In genomic region chr7:126758539-126758938, GRCm38 (mm10) we compare ENCODE assay signal across 9 mouse cellular contexts. TPM values are rescaled to one million over a fixed set of nuclear protein-coding genes. Genes with fewer than 3 reads are reported as not detected.
DNase-seq lines count a peak whose midpoint lies in the region; ATAC-seq lines count a peak whose summit lies in the region.
"Had no signal": no experiment of that assay in that cellular context is flagged by ENCODE, and none has a peak within 500 bp of the region (broad histone marks: within the 10 kb centered on the region; RNA-seq: fewer than 3 reads in every experiment).

No protein-coding gene starts in this region.

- WGBS in hindbrain, embryonic 11.5 days, result 62% methylated on average over 7 of the region's 7 CpGs
- 54% methylated on average over 7 of the region's 7 CpGs for WGBS in hindbrain, embryonic 14.5 days
- 67% methylated on average over 7 of the region's 7 CpGs for WGBS in midbrain, embryonic 14.5 days
- 67% methylated on average over 7 of the region's 7 CpGs for WGBS in midbrain, embryonic 11.5 days
- 59% methylated on average over 7 of the region's 7 CpGs for WGBS in hindbrain, embryonic 13.5 days

- H3K27me3 ChIP-seq in hindbrain, embryonic 11.5 days (ENCODE audit: control insufficient read depth, insufficient read depth, low read length), result no peaks in the 10 kb centered on the region
- no peaks in the 10 kb centered on the region for H3K27me3 ChIP-seq in hindbrain, embryonic 14.5 days (ENCODE audit: control insufficient read depth, insufficient read depth, low read length)
- H3K27me3 ChIP-seq in midbrain, embryonic 14.5 days (ENCODE audit: control insufficient read depth, insufficient read depth, low read length), result no peaks in the 10 kb centered on the region
- H3K27me3 ChIP-seq in midbrain, embryonic 11.5 days (ENCODE audit: control insufficient read depth, insufficient read depth, low read length), result no peaks in the 10 kb centered on the region
- H3K27me3 ChIP-seq in hindbrain, embryonic 13.5 days, result no peaks in the 10 kb centered on the region
- H3K27me3 ChIP-seq: heart, embryonic 12.5 days had no signal

- 0 out of 2 replicates have a peak overlapping the region, but pooled peaks have one; percentile 4 for H3K9ac ChIP-seq in hindbrain, embryonic 11.5 days (ENCODE audit: low read depth, low read length)
- H3K9ac ChIP-seq in hindbrain, embryonic 14.5 days, result no peak overlapping the region
- H3K9ac ChIP-seq in midbrain, embryonic 14.5 days (replicated peaks; ENCODE audit: low read length), result no peak overlapping the region
- H3K9ac ChIP-seq in midbrain, embryonic 11.5 days (ENCODE audit: low read length), result no peak overlapping the region
- H3K9ac ChIP-seq in hindbrain, embryonic 13.5 days, result no peak overlapping the region; the same call in 1 of the 2 replicates

- peak; percentile 8 for DNase-seq in CD4-positive, CD25-positive, alpha-beta regulatory T cell, adult 2 months (ENCODE audit: low read depth, low spot score)
- DNase-seq in hindbrain, embryonic 11.5 days (ENCODE audit: low spot score), result no peak
- DNase-seq in hindbrain, embryonic 14.5 days (ENCODE audit: low spot score), result no peak
- no peak for DNase-seq in midbrain, embryonic 14.5 days
- no peak for DNase-seq in midbrain, embryonic 11.5 days (ENCODE audit: low spot score, missing footprints)
- no peak for DNase-seq in right cerebral cortex, postnatal 10 days (ENCODE audit: low spot score in 2 of 2)

- no peaks in the 10 kb centered on the region for H3K9me3 ChIP-seq in hindbrain, embryonic 11.5 days (ENCODE audit: control insufficient read depth, low read length)
- H3K9me3 ChIP-seq in hindbrain, embryonic 14.5 days (ENCODE audit: control insufficient read depth, low read length), result no peaks in the 10 kb centered on the region
- H3K9me3 ChIP-seq in midbrain, embryonic 14.5 days (ENCODE audit: control insufficient read depth, low read length), result no peaks in the 10 kb centered on the region
- no peaks in the 10 kb centered on the region for H3K9me3 ChIP-seq in midbrain, embryonic 11.5 days (ENCODE audit: control insufficient read depth, low read length)
- no peaks in the 10 kb centered on the region for H3K9me3 ChIP-seq in hindbrain, embryonic 13.5 days
- H3K9me3 ChIP-seq: heart, embryonic 12.5 days had no signal

- peaks cover 10% of the 10 kb centered on the region for H3K4me1 ChIP-seq in hindbrain, embryonic 11.5 days (replicated peaks; ENCODE audit: control insufficient read depth, insufficient read depth, low read length)
- peaks cover 36% of the 10 kb centered on the region for H3K4me1 ChIP-seq in hindbrain, embryonic 14.5 days (replicated peaks; ENCODE audit: control insufficient read depth, insufficient read depth, low read length)
- H3K4me1 ChIP-seq in midbrain, embryonic 14.5 days (ENCODE audit: control insufficient read depth, insufficient read depth, low read length), result peaks cover 15% of the 10 kb centered on the region
- H3K4me1 ChIP-seq in midbrain, embryonic 11.5 days (ENCODE audit: control insufficient read depth, insufficient read depth, low read length), result peaks cover 12% of the 10 kb centered on the region
- peaks cover 44% of the 10 kb centered on the region for H3K4me1 ChIP-seq in hindbrain, embryonic 13.5 days (replicated peaks)

- H3K36me3 ChIP-seq in hindbrain, embryonic 11.5 days (ENCODE audit: control insufficient read depth, insufficient read depth, low read length), result no peaks in the 10 kb centered on the region
- H3K36me3 ChIP-seq in hindbrain, embryonic 14.5 days (replicated peaks; ENCODE audit: control insufficient read depth, insufficient read depth), result peaks cover 8% of the 10 kb centered on the region
- peaks cover 14% of the 10 kb centered on the region for H3K36me3 ChIP-seq in midbrain, embryonic 14.5 days (ENCODE audit: control insufficient read depth, insufficient read depth, low read length)
- H3K36me3 ChIP-seq in midbrain, embryonic 11.5 days (ENCODE audit: control insufficient read depth, insufficient read depth, low read length), result no peaks in the 10 kb centered on the region
- peaks cover 9% of the 10 kb centered on the region for H3K36me3 ChIP-seq in hindbrain, embryonic 13.5 days

- H3K27ac ChIP-seq in hindbrain, embryonic 11.5 days (ENCODE audit: low read depth, low read length), result no peak overlapping the region
- no peak overlapping the region for H3K27ac ChIP-seq in hindbrain, embryonic 14.5 days
- H3K27ac ChIP-seq in midbrain, embryonic 14.5 days (replicated peaks; ENCODE audit: low read depth, low read length), result no peak overlapping the region
- H3K27ac ChIP-seq in midbrain, embryonic 11.5 days (ENCODE audit: low read depth, low read length), result no peak overlapping the region
- 0 out of 2 replicates have a peak overlapping the region, but pooled peaks have one; percentile 92 for H3K27ac ChIP-seq in hindbrain, embryonic 13.5 days

- H3K4me2 ChIP-seq in hindbrain, embryonic 11.5 days (replicated peaks; ENCODE audit: low read depth, low read length), result no peak overlapping the region
- H3K4me2 ChIP-seq in hindbrain, embryonic 14.5 days (replicated peaks), result no peak overlapping the region
- 0 out of 2 replicates have a peak overlapping the region, but pooled peaks have one; percentile 88 for H3K4me2 ChIP-seq in midbrain, embryonic 14.5 days (ENCODE audit: low read length)
- H3K4me2 ChIP-seq in midbrain, embryonic 11.5 days, result no peak overlapping the region
- no peak overlapping the region for H3K4me2 ChIP-seq in hindbrain, embryonic 13.5 days

- H3K4me3 ChIP-seq in hindbrain, embryonic 11.5 days (ENCODE audit: low read depth, low read length), result no peak overlapping the region
- no peak overlapping the region for H3K4me3 ChIP-seq in hindbrain, embryonic 14.5 days (replicated peaks; ENCODE audit: low read length)
- no peak overlapping the region for H3K4me3 ChIP-seq in midbrain, embryonic 14.5 days (replicated peaks; ENCODE audit: low read depth, low read length)
- H3K4me3 ChIP-seq in midbrain, embryonic 11.5 days (ENCODE audit: low read depth, low read length), result no peak overlapping the region
- no peak overlapping the region for H3K4me3 ChIP-seq in hindbrain, embryonic 13.5 days

- ATAC-seq in CD4-positive, CD25-positive, alpha-beta regulatory T cell, adult 4 months, result no peak
- ATAC-seq in hindbrain, embryonic 11.5 days (ENCODE audit: low FRiP score), result 0 out of 2 replicates have a peak, but pooled peaks have one; percentile 5
- ATAC-seq in hindbrain, embryonic 14.5 days (ENCODE audit: low FRiP score), result no peak
- ATAC-seq in midbrain, embryonic 14.5 days (ENCODE audit: low FRiP score, low TSS enrichment), result no peak
- ATAC-seq in midbrain, embryonic 11.5 days (ENCODE audit: low FRiP score), result no peak
- ATAC-seq in hindbrain, embryonic 13.5 days (ENCODE audit: low FRiP score), result no peak

RNA-seq across cellular contexts. Expression of gene Mapk3, which starts 0.9 kb away (rescaled TPM):
- 10 to 100 TPM; 16.9 to 17.8 TPM for polyA plus RNA-seq in CD4-positive, CD25-positive, alpha-beta regulatory T cell, adult 4 months (2017; shearing (Covaris generic))
- 47.2 and 51.8 TPM in 2 replicates for polyA plus RNA-seq in hindbrain, embryonic 11.5 days (2014; fragmentation: Nextera tagmentation; extraction: Ambion mirVana)
- polyA plus RNA-seq in hindbrain, embryonic 14.5 days (2014; fragmentation: Nextera tagmentation; extraction: Ambion mirVana), result 96.5 and 97.0 TPM in 2 replicates
- polyA plus RNA-seq in midbrain, embryonic 14.5 days (2014; fragmentation: Nextera tagmentation; extraction: Ambion mirVana), result 78.4 and 110 TPM in 2 replicates
- 41.0 and 45.2 TPM in 2 replicates for polyA plus RNA-seq in midbrain, embryonic 11.5 days (2014; fragmentation: Nextera tagmentation; extraction: Ambion mirVana)
- polyA plus RNA-seq in hindbrain, embryonic 13.5 days (2015; fragmentation: Nextera tagmentation; extraction: Ambion mirVana), result 94.2 and 95.8 TPM in 2 replicates

RNA-seq across cellular contexts. Expression of gene Gdpd3, which starts 7.6 kb away (rescaled TPM):
- polyA plus RNA-seq in CD4-positive, CD25-positive, alpha-beta regulatory T cell, adult 4 months (2017; shearing (Covaris generic)), result 10 to 100 TPM; 13.9 to 17.4 TPM
- 0.97 and 1.4 TPM in 2 replicates for polyA plus RNA-seq in hindbrain, embryonic 11.5 days (2014; fragmentation: Nextera tagmentation; extraction: Ambion mirVana)
- 1.0 and 1.8 TPM in 2 replicates for polyA plus RNA-seq in hindbrain, embryonic 14.5 days (2014; fragmentation: Nextera tagmentation; extraction: Ambion mirVana)
- 2.0 and 3.4 TPM in 2 replicates for polyA plus RNA-seq in midbrain, embryonic 14.5 days (2014; fragmentation: Nextera tagmentation; extraction: Ambion mirVana)
- polyA plus RNA-seq in midbrain, embryonic 11.5 days (2014; fragmentation: Nextera tagmentation; extraction: Ambion mirVana), result 0.57 and 0.86 TPM in 2 replicates
- 2.0 and 2.3 TPM in 2 replicates for polyA plus RNA-seq in hindbrain, embryonic 13.5 days (2015; fragmentation: Nextera tagmentation; extraction: Ambion mirVana)

RNA-seq across cellular contexts. Expression of gene Ypel3, which starts 18.2 kb away (rescaled TPM):
- 10 to 100 TPM; 58.4 to 83.8 TPM for polyA plus RNA-seq in CD4-positive, CD25-positive, alpha-beta regulatory T cell, adult 4 months (2017; shearing (Covaris generic))
- 114 and 119 TPM in 2 replicates for polyA plus RNA-seq in hindbrain, embryonic 11.5 days (2014; fragmentation: Nextera tagmentation; extraction: Ambion mirVana)
- 206 and 218 TPM in 2 replicates for polyA plus RNA-seq in hindbrain, embryonic 14.5 days (2014; fragmentation: Nextera tagmentation; extraction: Ambion mirVana)
- 218 and 255 TPM in 2 replicates for polyA plus RNA-seq in midbrain, embryonic 14.5 days (2014; fragmentation: Nextera tagmentation; extraction: Ambion mirVana)
- polyA plus RNA-seq in midbrain, embryonic 11.5 days (2014; fragmentation: Nextera tagmentation; extraction: Ambion mirVana), result 87.8 and 91.5 TPM in 2 replicates
- polyA plus RNA-seq in hindbrain, embryonic 13.5 days (2015; fragmentation: Nextera tagmentation; extraction: Ambion mirVana), result 173 and 179 TPM in 2 replicates

RNA-seq across cellular contexts. Expression of gene Tbx6, which starts 22.7 kb away (rescaled TPM):
- polyA plus RNA-seq in CD4-positive, CD25-positive, alpha-beta regulatory T cell, adult 4 months (2017; shearing (Covaris generic)), result 1 to 10 TPM; 5.9 to 7.5 TPM
- 0.25 and 0.79 TPM in 2 replicates for polyA plus RNA-seq in hindbrain, embryonic 11.5 days (2014; fragmentation: Nextera tagmentation; extraction: Ambion mirVana)
- polyA plus RNA-seq in hindbrain, embryonic 14.5 days (2014; fragmentation: Nextera tagmentation; extraction: Ambion mirVana), result 0.21 and 0.26 TPM in 2 replicates
- polyA plus RNA-seq in midbrain, embryonic 14.5 days (2014; fragmentation: Nextera tagmentation; extraction: Ambion mirVana), result 0.22 and 0.24 TPM in 2 replicates
- 0.20 and 0.43 TPM in 2 replicates for polyA plus RNA-seq in midbrain, embryonic 11.5 days (2014; fragmentation: Nextera tagmentation; extraction: Ambion mirVana)
- polyA plus RNA-seq in hindbrain, embryonic 13.5 days (2015; fragmentation: Nextera tagmentation; extraction: Ambion mirVana), result 0.32 and 0.84 TPM in 2 replicates

RNA-seq across cellular contexts. Expression of gene Ppp4c, which starts 33.8 kb away (rescaled TPM):
- polyA plus RNA-seq in CD4-positive, CD25-positive, alpha-beta regulatory T cell, adult 4 months (2017; shearing (Covaris generic)), result 100 to 1,000 TPM; 139 to 140 TPM
- 313 and 330 TPM in 2 replicates for polyA plus RNA-seq in hindbrain, embryonic 11.5 days (2014; fragmentation: Nextera tagmentation; extraction: Ambion mirVana)
- polyA plus RNA-seq in hindbrain, embryonic 14.5 days (2014; fragmentation: Nextera tagmentation; extraction: Ambion mirVana), result 177 and 182 TPM in 2 replicates
- polyA plus RNA-seq in midbrain, embryonic 14.5 days (2014; fragmentation: Nextera tagmentation; extraction: Ambion mirVana), result 210 and 212 TPM in 2 replicates
- polyA plus RNA-seq in midbrain, embryonic 11.5 days (2014; fragmentation: Nextera tagmentation; extraction: Ambion mirVana), result 335 and 336 TPM in 2 replicates
- 196 and 214 TPM in 2 replicates for polyA plus RNA-seq in hindbrain, embryonic 13.5 days (2015; fragmentation: Nextera tagmentation; extraction: Ambion mirVana)
